Mouse (Mus musculus) liver, postnatal 0 days (tissue): ENCODE measurements around the gene 6330409D20Rik. TPM values are rescaled to one million over a fixed set of nuclear protein-coding genes. Genes with fewer than 3 reads are reported as not detected.

ENCODE experiments used
- ATAC-seq: fragments of 200-750 bp; cut with Nextera tagmentation; 2 replicates; pipeline ENCODE4 v1.8.0; 2017; ENCODE audit warnings: mild to moderate bottlenecking, moderate library complexity
- DNase-seq: peaks from one replicate; pipeline ENCODE4 v3.0.0-alpha.2; 2016
- H3K27ac ChIP-seq: fragments of 300-500 bp; sonication (generic); 2 replicates; pipeline ENCODE4 v1.5.1; 2014; ENCODE audit warnings: antibody characterized with exemption, moderate library complexity, mild to moderate bottlenecking, low read depth
- H3K27me3 ChIP-seq: fragments of 300-500 bp; sonication (generic); 2 replicates; pipeline ENCODE4 v1.6.1; 2014; ENCODE audit warnings: low read length, control low read depth, mixed read lengths; ENCODE audit not compliant: insufficient read depth
- H3K36me3 ChIP-seq: fragments of 300-500 bp; sonication (generic); replicated peaks from 2 replicates; pipeline ENCODE4 v1.6.1; 2014; ENCODE audit warnings: mild to moderate bottlenecking, control low read depth, low read length, moderate library complexity, mixed read lengths; ENCODE audit not compliant: insufficient read depth
- H3K4me1 ChIP-seq: fragments of 300-500 bp; sonication (generic); 2 replicates; pipeline ENCODE4 v1.6.1; 2014; ENCODE audit warnings: antibody characterized with exemption, mild to moderate bottlenecking, control low read depth; ENCODE audit not compliant: insufficient read depth
- H3K4me2 ChIP-seq: fragments of 300-500 bp; sonication (generic); 2 replicates; pipeline ENCODE4 v1.6.1; 2014; ENCODE audit warnings: low read depth, mild to moderate bottlenecking, low read length, moderate library complexity, mixed read lengths
- H3K4me3 ChIP-seq: fragments of 300-500 bp; sonication (generic); 2 replicates; pipeline ENCODE4 v1.5.1; 2014; ENCODE audit warnings: low read depth, low read length
- H3K9ac ChIP-seq: fragments of 300-500 bp; sonication (generic); replicated peaks from 2 replicates; pipeline ENCODE4 v1.6.1; 2014; ENCODE audit warnings: mild to moderate bottlenecking, moderate library complexity
- H3K9me3 ChIP-seq: fragments of 300-500 bp; sonication (generic); 2 replicates; pipeline ENCODE4 v1.6.1; 2016; ENCODE audit warnings: mild to moderate bottlenecking, control low read depth, low read length, mixed read lengths
- CTCF ChIP-seq: sonication (generic); IDR thresholded peaks from 2 replicates; pipeline ENCODE4 v1.5.1; 2016; ENCODE audit warnings: antibody characterized with exemption, low read depth
- EP300 ChIP-seq: IDR thresholded peaks from 2 replicates; pipeline ENCODE4 v1.6.1; 2016; ENCODE audit warnings: antibody characterized with exemption, low read depth, mild to moderate bottlenecking
- WGBS: fragments of 180-500 bp; shearing (Covaris S2); extraction: QIAGEN DNeasy Blood & Tissue Kit; methylation state at CpG from one replicate; pipeline ENCODE4 v1.1.7; 2014; ENCODE audit not compliant: insufficient replicate concordance; 5-methylcytosine and 5-hydroxymethylcytosine counted together
- microRNA counts: library from miRNA; unstranded; fragments of <30 nt; microRNA quantifications from one replicate; lab custom pipeline; 2015
- microRNA-seq: library from miRNA; unstranded; fragments of <30 nt; microRNA quantifications from one replicate; pipeline ENCODE4, GENCODE M21; 2016
- polyA plus RNA-seq: library from polyadenylated mRNA; unstranded; fragments of >200 nt; fragmentation: Nextera tagmentation; extraction: Ambion mirVana; gene quantifications from 2 replicates; pipeline ENCODE4 v1.2.1, GENCODE M21; 2015

6330409D20Rik gene
- polyA plus RNA-seq, 1 experiment from 2014 or later, result not detected

DNA sequence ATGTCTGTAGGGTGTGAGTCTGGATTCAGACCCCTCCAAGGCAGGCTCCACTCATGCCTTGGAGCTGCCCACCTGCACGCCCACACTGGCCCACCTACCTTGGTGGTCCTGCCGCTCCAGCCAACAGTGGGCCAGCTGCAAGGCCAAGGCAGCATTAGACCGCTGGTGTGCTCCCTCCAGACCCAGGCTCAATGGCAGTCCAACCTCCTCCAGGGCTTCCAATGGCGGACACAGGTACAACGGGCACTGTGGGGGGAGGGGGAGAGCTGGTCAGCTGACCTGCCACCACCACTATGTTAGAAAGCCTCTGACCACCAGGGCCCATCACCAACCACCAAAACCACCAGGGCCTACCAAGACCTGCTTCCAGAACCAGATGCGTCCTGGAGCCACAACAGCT, 54.2 kb downstream of the 6330409D20Rik start:
- TF ChIP-seq EP300 (no peak), CTCF (no peak)
- Histone ChIP-seq H3K27ac (no peak overlapping the region), H3K27me3 (no peaks in the 10 kb centered on the region), H3K4me2 (no peak overlapping the region), H3K4me3 (no peak overlapping the region), H3K9me3 (no peaks in the 10 kb centered on the region), H3K9ac (no peak overlapping the region), H3K4me1 (peaks cover 3% of the 10 kb centered on the region; the same call in 1 of the 2 replicates), H3K36me3 (peaks cover 52% of the 10 kb centered on the region)
- 83% methylated on average over 4 of the region's 6 CpGs for WGBS
- DNase-seq (no peak), ATAC-seq (no peak)

DNA sequence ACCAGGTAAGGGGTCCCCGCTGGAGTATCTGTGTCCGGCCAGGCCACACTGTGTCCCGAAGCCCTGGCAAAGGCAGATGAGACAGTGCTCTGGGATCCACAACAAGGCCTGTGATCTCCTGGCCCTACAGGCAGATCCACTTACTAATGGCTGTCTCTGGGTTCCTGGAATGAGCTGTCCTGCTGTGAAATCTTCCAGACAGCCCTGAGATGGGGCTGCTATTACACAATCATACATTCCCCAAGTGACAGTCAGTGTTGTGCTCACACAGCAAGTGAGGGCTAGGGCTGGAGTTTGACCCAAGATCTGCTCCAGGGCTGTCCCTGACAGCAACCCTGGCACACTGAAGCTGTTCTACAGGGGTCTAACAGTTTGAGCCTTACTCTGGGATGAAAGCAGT, 55.0 kb downstream of the 6330409D20Rik start:
- H3K4me2 ChIP-seq, result no peak overlapping the region
- DNase-seq, result no peak
- no peaks in the 10 kb centered on the region for H3K9me3 ChIP-seq
- no peak overlapping the region for H3K27ac ChIP-seq
- no peak for ATAC-seq
- TF ChIP-seq EP300, result no peak
- no peak for TF ChIP-seq CTCF
- no peak overlapping the region for H3K9ac ChIP-seq
- H3K36me3 ChIP-seq, result peaks cover 54% of the 10 kb centered on the region
- H3K27me3 ChIP-seq, result no peaks in the 10 kb centered on the region
- H3K4me1 ChIP-seq, result 0 out of 2 replicates have a peak, but pooled peaks cover 3% of the 10 kb centered on the region
- 87% methylated on average over 3 of the region's 3 CpGs for WGBS
- no peak overlapping the region for H3K4me3 ChIP-seq

DNA sequence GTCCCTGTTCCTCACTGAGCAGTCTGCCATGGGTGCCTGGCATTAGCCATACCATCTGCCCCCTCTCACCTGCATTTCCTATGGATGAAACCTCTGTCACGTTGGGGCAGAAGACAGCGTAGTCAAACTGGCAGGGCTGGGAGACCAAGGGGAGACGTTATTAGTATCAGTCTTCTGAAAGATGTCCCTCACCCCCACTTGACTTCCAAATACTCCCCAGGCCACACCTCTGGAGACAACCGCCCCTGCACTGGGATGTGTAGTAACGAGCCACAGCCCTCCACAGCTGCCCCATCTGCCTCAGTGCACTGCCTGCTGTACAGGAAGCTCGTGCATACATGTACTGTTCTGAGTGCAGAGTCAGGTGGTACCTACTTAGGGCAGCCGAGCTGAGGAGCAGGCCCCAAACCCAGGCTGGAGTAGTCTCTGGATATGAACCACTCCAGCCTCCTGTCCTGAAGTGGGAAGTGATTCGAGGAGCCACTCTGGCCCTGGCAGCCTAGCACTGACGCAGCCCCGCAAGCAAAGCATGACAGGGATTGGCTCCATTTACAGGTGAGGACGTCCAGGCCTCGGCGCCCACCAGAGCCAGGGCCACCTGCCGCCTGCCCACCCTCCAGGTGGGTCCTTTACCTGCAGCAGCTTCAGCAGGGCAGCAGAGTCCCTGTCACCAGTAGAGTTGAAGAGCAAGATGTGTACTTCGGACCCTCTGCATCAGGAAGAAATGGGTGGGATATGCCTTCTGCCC, 56.0 kb downstream of the 6330409D20Rik start:
- TF ChIP-seq EP300, result no peak
- TF ChIP-seq CTCF, result no peak
- Histone ChIP-seq H3K9me3 (no peaks in the 10 kb centered on the region), H3K27me3 (no peaks in the 10 kb centered on the region), H3K27ac (no peak overlapping the region), H3K4me2 (no peak overlapping the region), H3K9ac (no peak overlapping the region), H3K4me1 (no peaks in the 10 kb centered on the region), H3K4me3 (no peak overlapping the region), H3K36me3 (peaks cover 54% of the 10 kb centered on the region)
- ATAC-seq, result no peak
- WGBS, result 83% methylated on average over 15 of the region's 15 CpGs
- no peak for DNase-seq

DNA sequence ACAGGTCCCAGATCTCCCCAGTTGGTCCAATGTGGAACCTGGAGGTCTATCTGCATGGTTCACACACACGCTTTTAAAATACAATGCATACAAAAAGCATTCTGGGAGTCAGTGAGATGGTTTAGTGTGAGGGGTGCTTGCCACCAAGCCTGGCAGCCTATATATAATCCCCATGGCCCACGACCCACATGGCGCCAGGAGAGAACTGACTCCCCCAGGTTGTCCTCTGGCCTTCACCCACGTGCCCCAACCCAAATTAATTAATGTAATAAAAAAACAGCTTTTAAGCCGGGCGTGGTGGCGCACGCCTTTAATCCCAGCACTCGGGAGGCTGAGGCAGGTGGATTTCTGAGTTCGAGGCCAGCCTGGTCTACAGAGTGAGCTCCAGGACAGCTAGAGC, 57.1 kb downstream of the 6330409D20Rik start:
- ATAC-seq, result no peak
- H3K36me3 ChIP-seq, result peaks cover 54% of the 10 kb centered on the region
- H3K9me3 ChIP-seq, result no peaks in the 10 kb centered on the region
- H3K4me3 ChIP-seq, result no peak overlapping the region
- WGBS, result 86% methylated on average over 10 of the region's 10 CpGs
- no peaks in the 10 kb centered on the region for H3K27me3 ChIP-seq
- no peak overlapping the region for H3K27ac ChIP-seq
- no peak overlapping the region for H3K4me2 ChIP-seq
- no peak overlapping the region for H3K9ac ChIP-seq
- no peaks in the 10 kb centered on the region for H3K4me1 ChIP-seq
- no peak for DNase-seq
- no peak for TF ChIP-seq CTCF
- TF ChIP-seq EP300, result no peak

DNA sequence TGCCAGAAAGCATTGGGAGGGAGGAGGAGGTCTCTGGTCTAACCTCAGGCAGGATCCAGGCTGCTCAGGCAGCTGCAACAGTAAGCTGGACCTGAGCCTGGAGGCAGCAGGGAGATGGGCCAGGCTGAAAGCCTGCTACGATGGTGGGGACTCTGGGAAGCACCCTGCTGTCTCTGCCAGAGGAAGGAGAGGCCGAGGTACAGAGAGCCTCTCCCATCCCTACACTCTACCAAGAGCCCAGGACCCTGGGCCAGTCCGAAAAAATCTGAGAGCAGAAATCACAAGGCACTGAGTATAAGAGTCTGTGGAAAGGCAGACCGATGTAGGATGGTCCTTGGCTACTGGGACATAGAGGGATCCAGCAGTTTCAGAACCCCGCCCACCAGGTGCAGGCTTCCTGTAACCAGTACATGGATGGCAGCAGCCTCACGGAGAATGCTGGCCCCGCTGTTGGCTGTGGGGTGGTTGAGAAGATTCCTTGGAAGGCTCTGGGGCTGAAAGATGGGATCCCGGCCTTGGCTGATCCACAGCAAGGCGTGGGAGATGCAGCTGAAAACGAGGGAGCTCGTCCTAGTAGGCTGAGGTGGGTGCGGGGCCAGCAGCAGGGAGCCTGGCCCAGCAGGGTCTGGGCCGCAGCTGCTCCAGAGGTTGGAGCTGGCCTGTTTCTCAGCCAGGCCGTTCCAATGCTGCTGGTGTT, 57.9 kb downstream of the 6330409D20Rik start:
- no peak for DNase-seq

More for the DNA sequence above, 57.9 kb downstream of the 6330409D20Rik start:
- Histone ChIP-seq H3K27me3 (no peaks in the 10 kb centered on the region), H3K4me3 (no peak overlapping the region), H3K36me3 (peaks cover 48% of the 10 kb centered on the region), H3K4me2 (no peak overlapping the region), H3K4me1 (no peaks in the 10 kb centered on the region), H3K9ac (no peak overlapping the region), H3K9me3 (no peaks in the 10 kb centered on the region), H3K27ac (no peak overlapping the region)
- ATAC-seq, result no peak
- TF ChIP-seq EP300 (no peak), CTCF (no peak)
- WGBS, result 81% methylated on average over 14 of the region's 14 CpGs

MicroRNA genes within 50 kb of the gene (microRNA counts, 519-probe panel; counts per million panel counts)
- not detected for microRNA mmu-miR-2861 (lab: Ali Mortazavi, UCI)

Small RNA genes lying within 50 kb of the gene (microRNA-seq; reads per million reads assigned to microRNA genes)
- gene Mir2861 (not detected), gene Mir3960 (not detected), gene Mir8093 (not detected)

Other genes starting within 250 kb of the 6330409D20Rik start
- 4.8 and 6.1 TPM in 2 replicates for gene Fam102a, start 205.7 kb downstream of the 6330409D20Rik start, polyA plus RNA-seq
- 37.0 and 41.7 TPM in 2 replicates for gene Dpm2, start 170.2 kb downstream of the 6330409D20Rik start, polyA plus RNA-seq
- gene Pip5kl1, start 166.2 kb downstream of the 6330409D20Rik start, polyA plus RNA-seq, result not detected in 2 replicates
- not detected in 2 replicates for gene 9430097D07Rik, start 165.3 kb downstream of the 6330409D20Rik start, polyA plus RNA-seq
- 4.3 and 5.8 TPM in 2 replicates for gene St6galnac4, start 153.9 kb downstream of the 6330409D20Rik start, polyA plus RNA-seq
- gene St6galnac6, start 141.3 kb downstream of the 6330409D20Rik start, polyA plus RNA-seq, result 14.0 and 15.9 TPM in 2 replicates
- gene Ak1, start 119.3 kb downstream of the 6330409D20Rik start, polyA plus RNA-seq, result 1.3 and 5.9 TPM in 2 replicates
- gene Eng, start 94.4 kb downstream of the 6330409D20Rik start, polyA plus RNA-seq, result 29.9 and 30.2 TPM in 2 replicates
- gene Fpgs, start 36.9 kb downstream of the 6330409D20Rik start, polyA plus RNA-seq, result 85.3 and 95.9 TPM in 2 replicates
- gene Cdk9, start 27.9 kb downstream of the 6330409D20Rik start, polyA plus RNA-seq, result 49.5 and 53.7 TPM in 2 replicates
- gene Sh2d3c, start 20.0 kb downstream of the 6330409D20Rik start, polyA plus RNA-seq, result 7.6 and 8.3 TPM in 2 replicates
- gene Tor2a, start 16.2 kb upstream of the 6330409D20Rik start, polyA plus RNA-seq, result 34.6 and 34.7 TPM in 2 replicates
- gene Ttc16, start 34.6 kb upstream of the 6330409D20Rik start, polyA plus RNA-seq, result 0.08 TPM in 1 of 2 replicates, not detected in the other
- 1.1 TPM in 2 replicates for gene Ptrh1, start 34.8 kb upstream of the 6330409D20Rik start, polyA plus RNA-seq
- gene Cfap157, start 43.4 kb upstream of the 6330409D20Rik start, polyA plus RNA-seq, result 0.25 TPM in 1 of 2 replicates, not detected in the other
- gene Stxbp1, start 106.2 kb upstream of the 6330409D20Rik start, polyA plus RNA-seq, result 2.1 and 2.3 TPM in 2 replicates
- gene Fam129b, start 135.1 kb upstream of the 6330409D20Rik start, polyA plus RNA-seq, result 5.2 and 5.9 TPM in 2 replicates
- gene Rpl12, start 220.5 kb upstream of the 6330409D20Rik start, polyA plus RNA-seq, result 103 and 104 TPM in 2 replicates
- 1.3 and 1.6 TPM in 2 replicates for gene Lrsam1, start 220.6 kb upstream of the 6330409D20Rik start, polyA plus RNA-seq
- gene Slc2a8, start 241.1 kb upstream of the 6330409D20Rik start, polyA plus RNA-seq, result 11.7 and 11.8 TPM in 2 replicates